Mouse (Mus musculus): ENCODE data around the gene Serpine2.

- no peak for TF ChIP-seq JUND (IDR thresholded peaks at IDR 0.05; ENCODE audit: low read depth, low read length)
- no peak for TF ChIP-seq EP300 (IDR thresholded peaks at IDR 0.05; ENCODE audit: low read depth in 1 of 2, low read length in 2 of 2)
- TF ChIP-seq POLR2A (IDR thresholded peaks at IDR 0.05; ENCODE audit: control insufficient read depth in 1 of 2, insufficient read depth in 1 of 2, low read depth in 1 of 2, low read length in 2 of 2, poor library complexity in 1 of 2): no peak
- TF ChIP-seq ZKSCAN1 (IDR thresholded peaks at IDR 0.05; ENCODE audit: low read depth, low read length): no peak
- TF ChIP-seq KAT2A (conservative IDR thresholded peaks at IDR 0.05; ENCODE audit: low read depth, low read length): no peak
- TF ChIP-seq CTCF (IDR thresholded peaks at IDR 0.05 in 2 of 3, conservative IDR thresholded peaks at IDR 0.05 in 1 of 3; ENCODE audit: control insufficient read depth in 1 of 3, insufficient read depth in 1 of 3, low read depth in 2 of 3, low read length in 3 of 3, poor library complexity in 1 of 3, severe bottlenecking in 1 of 3): no peak
These were observed 96.9 kb downstream of the Serpine2 start for GRCm38 (mm10) chr1:79764031-79764430.

All from MEL (cell line).